Mouse (Mus musculus) kidney, embryonic 16.5 days (tissue): Measurements from ENCODE around the gene Gcn1l1. TPM values are rescaled to one million over a fixed set of nuclear protein-coding genes. Genes with fewer than 3 reads are reported as not detected.

Source experiments
- ATAC-seq: fragments of 200-750 bp; cut with Nextera tagmentation; 2 replicates; pipeline ENCODE4 v1.8.0; 2017; ENCODE audit warnings: moderate TSS enrichment; ENCODE audit not compliant: low FRiP score, low TSS enrichment
- H3K27ac ChIP-seq: fragments of 300-500 bp; sonication (generic); 2 replicates; pipeline ENCODE4 v1.5.1; 2014; ENCODE audit warnings: low read length
- H3K27me3 ChIP-seq: fragments of 300-500 bp; sonication (generic); 2 replicates; pipeline ENCODE4 v1.6.1; 2014; ENCODE audit warnings: low read length, control low read depth, mixed read lengths; ENCODE audit not compliant: insufficient read depth
- H3K36me3 ChIP-seq: fragments of 300-500 bp; sonication (generic); 2 replicates; pipeline ENCODE4 v1.6.1; 2014; ENCODE audit warnings: low read length, control low read depth, mixed read lengths; ENCODE audit not compliant: insufficient read depth
- H3K4me1 ChIP-seq: fragments of 300-500 bp; sonication (generic); 2 replicates; pipeline ENCODE4 v1.6.1; 2014; ENCODE audit warnings: low read length, control low read depth, mixed read lengths; ENCODE audit not compliant: insufficient read depth
- H3K4me2 ChIP-seq: fragments of 300-500 bp; sonication (generic); replicated peaks from 2 replicates; pipeline ENCODE4 v1.6.1; 2014; ENCODE audit warnings: low read depth, low read length
- H3K4me3 ChIP-seq: fragments of 300-500 bp; sonication (generic); 2 replicates; pipeline ENCODE4 v1.5.1; 2014; ENCODE audit warnings: mild to moderate bottlenecking, low read length
- H3K9ac ChIP-seq: fragments of 300-500 bp; sonication (generic); replicated peaks from 2 replicates; pipeline ENCODE4 v1.6.1; 2014; ENCODE audit warnings: low read length
- H3K9me3 ChIP-seq: fragments of 300-500 bp; sonication (generic); 2 replicates; pipeline ENCODE4 v1.6.1; 2016; ENCODE audit warnings: low read length, control low read depth
- WGBS: fragments of 180-500 bp; shearing (Covaris S2); extraction: QIAGEN DNeasy Blood & Tissue Kit; methylation state at CpG from one replicate; pipeline ENCODE4 v1.1.7; 2014; 5-methylcytosine and 5-hydroxymethylcytosine counted together
- polyA plus RNA-seq: library from polyadenylated mRNA; unstranded; fragments of >200 nt; fragmentation: Nextera tagmentation; extraction: Ambion mirVana; gene quantifications from 2 replicates; pipeline ENCODE4 v1.2.1, GENCODE M21; 2015

Gene Gcn1l1
- polyA plus RNA-seq, 1 experiment from 2014 or later, result 44.3 TPM

DNA sequence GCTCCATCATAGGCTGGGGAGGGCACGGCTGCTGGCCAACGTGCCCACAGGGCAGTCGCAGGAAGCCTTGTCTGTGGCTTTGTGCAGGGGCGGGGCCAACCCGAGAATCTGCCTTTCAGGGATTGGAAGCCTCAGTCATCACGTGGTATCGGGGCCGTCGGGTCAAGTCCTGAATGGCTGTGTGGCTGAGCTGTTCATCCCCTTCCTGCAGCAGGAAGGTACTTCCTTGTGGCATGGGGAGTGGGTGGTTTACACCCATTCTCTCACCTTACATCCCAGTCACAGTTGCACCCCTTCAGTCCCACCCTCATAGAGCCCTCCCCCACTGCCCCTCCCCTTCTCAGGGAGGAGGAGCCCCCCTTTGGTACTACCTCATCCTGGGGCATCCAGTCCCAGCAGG lies 16.6 kb downstream of the Gcn1l1 start:
- Histone ChIP-seq H3K27me3 (no peaks in the 10 kb centered on the region), H3K9me3 (peaks cover 20% of the 10 kb centered on the region), H3K9ac (no peak overlapping the region), H3K36me3 (peaks cover 91% of the 10 kb centered on the region), H3K4me2 (no peak overlapping the region), H3K4me1 (no peaks in the 10 kb centered on the region), H3K27ac (no peak overlapping the region), H3K4me3 (no peak overlapping the region)
- no peak for ATAC-seq
- 96% methylated on average over 9 of the region's 9 CpGs for WGBS

DNA sequence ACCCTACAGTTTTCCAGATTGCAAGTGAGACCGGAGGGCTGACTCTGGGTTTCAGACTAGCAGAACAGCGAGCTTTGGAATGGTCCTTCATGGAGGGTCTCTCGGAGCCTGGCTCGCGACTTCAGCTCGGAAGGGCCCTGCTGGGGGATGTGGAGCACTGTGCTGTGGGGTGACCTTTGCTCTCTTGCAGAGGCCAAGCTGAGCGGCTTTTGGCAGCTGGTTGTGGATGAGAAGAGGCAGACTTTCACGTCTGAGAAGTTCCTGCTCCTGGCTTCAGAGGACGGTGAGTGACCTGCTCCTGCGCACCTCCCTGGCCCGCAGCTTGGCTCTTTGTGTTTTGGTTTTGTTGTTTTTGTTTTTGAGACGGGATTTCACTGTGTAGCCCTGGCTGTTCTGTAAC lies 20.6 kb downstream of the Gcn1l1 start:
- Histone ChIP-seq H3K9me3 (peaks cover 20% of the 10 kb centered on the region), H3K36me3 (peaks cover 86% of the 10 kb centered on the region), H3K4me1 (no peaks in the 10 kb centered on the region), H3K27me3 (no peaks in the 10 kb centered on the region), H3K4me3 (no peak overlapping the region), H3K9ac (no peak overlapping the region), H3K4me2 (no peak overlapping the region), H3K27ac (no peak overlapping the region)
- WGBS, result 83% methylated on average over 12 of the region's 12 CpGs
- no peak for ATAC-seq

- Histone ChIP-seq H3K36me3 (peaks cover 86% of the 10 kb centered on the region), H3K27me3 (no peaks in the 10 kb centered on the region), H3K9ac (no peak overlapping the region), H3K4me2 (no peak overlapping the region), H3K27ac (no peak overlapping the region), H3K4me1 (no peaks in the 10 kb centered on the region), H3K9me3 (peaks cover 20% of the 10 kb centered on the region), H3K4me3 (no peak overlapping the region)
- 89% methylated on average over 15 of the region's 15 CpGs for WGBS
- no peak for ATAC-seq
Observed at GRCm38 (mm10) chr5:115586166-115586565, 21.1 kb downstream of the Gcn1l1 start.

- no peak for ATAC-seq
- Histone ChIP-seq H3K27me3 (no peaks in the 10 kb centered on the region), H3K9me3 (peaks cover 16% of the 10 kb centered on the region), H3K4me1 (no peaks in the 10 kb centered on the region), H3K27ac (no peak overlapping the region), H3K4me2 (no peak overlapping the region), H3K9ac (no peak overlapping the region), H3K4me3 (no peak overlapping the region), H3K36me3 (peaks cover 85% of the 10 kb centered on the region)
- 91% methylated on average over 2 of the region's 2 CpGs for WGBS
Observed at GRCm38 (mm10) chr5:115586780-115587179, 21.7 kb downstream of the Gcn1l1 start.

- ATAC-seq, result no peak
- Histone ChIP-seq H3K27me3 (no peaks in the 10 kb centered on the region), H3K4me1 (no peaks in the 10 kb centered on the region), H3K9ac (no peak overlapping the region), H3K36me3 (peaks cover 87% of the 10 kb centered on the region), H3K27ac (no peak overlapping the region), H3K9me3 (no peaks in the 10 kb centered on the region), H3K4me2 (no peak overlapping the region), H3K4me3 (no peak overlapping the region)
- WGBS, result 69% methylated on average over 11 of the region's 11 CpGs
Observed at GRCm38 (mm10) chr5:115591028-115591427, 26.0 kb downstream of the Gcn1l1 start.

GRCm38 (mm10) chr5:115591506-115591905 lies 26.5 kb downstream of the Gcn1l1 start:
- Histone ChIP-seq H3K4me3 (no peak overlapping the region), H3K4me2 (no peak overlapping the region), H3K36me3 (peaks cover 87% of the 10 kb centered on the region), H3K9ac (no peak overlapping the region), H3K27ac (no peak overlapping the region), H3K27me3 (no peaks in the 10 kb centered on the region), H3K4me1 (no peaks in the 10 kb centered on the region), H3K9me3 (no peaks in the 10 kb centered on the region)
- ATAC-seq, result no peak
- WGBS, result 83% methylated on average over 2 of the region's 2 CpGs

- Histone ChIP-seq H3K27me3 (no peaks in the 10 kb centered on the region), H3K4me3 (no peak overlapping the region), H3K27ac (no peak overlapping the region), H3K9ac (no peak overlapping the region), H3K4me2 (no peak overlapping the region), H3K36me3 (peaks cover 81% of the 10 kb centered on the region), H3K9me3 (no peaks in the 10 kb centered on the region), H3K4me1 (no peaks in the 10 kb centered on the region)
- no peak for ATAC-seq
- WGBS, result 89% methylated on average over 6 of the region's 6 CpGs
Observed at GRCm38 (mm10) chr5:115603561-115603960, 38.5 kb downstream of the Gcn1l1 start.

- H3K9ac ChIP-seq, result no peak overlapping the region
- ATAC-seq, result no peak
- WGBS, result 91% methylated on average over 11 of the region's 11 CpGs
Observed at GRCm38 (mm10) chr5:115611566-115611965, 46.5 kb downstream of the Gcn1l1 start.

DNA sequence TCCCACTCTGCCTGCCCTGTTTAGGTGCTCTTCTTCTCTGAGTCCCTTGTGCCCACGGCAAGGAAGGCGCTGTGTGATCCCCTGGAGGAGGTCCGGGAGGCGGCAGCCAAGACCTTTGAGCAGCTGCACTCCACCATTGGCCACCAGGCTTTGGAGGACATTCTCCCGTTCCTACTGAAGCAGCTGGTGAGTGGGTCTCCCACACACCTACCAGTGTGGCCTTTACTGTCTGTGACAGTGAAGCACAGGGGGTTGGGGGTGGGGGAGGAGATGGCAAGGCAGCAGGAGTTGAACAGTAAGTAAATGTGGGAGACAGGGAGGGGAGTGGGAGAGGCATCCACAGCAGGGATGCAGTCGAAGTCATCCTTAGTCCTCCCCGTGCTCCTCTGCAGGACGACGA lies 48.3 kb downstream of the Gcn1l1 start:
- ATAC-seq, result no peak
- Histone ChIP-seq H3K9ac (no peak overlapping the region), H3K27ac (no peak overlapping the region), H3K4me3 (no peak overlapping the region), H3K4me2 (no peak overlapping the region), H3K27me3 (no peaks in the 10 kb centered on the region), H3K4me1 (no peaks in the 10 kb centered on the region), H3K9me3 (no peaks in the 10 kb centered on the region), H3K36me3 (peaks cover 85% of the 10 kb centered on the region)
- WGBS, result 83% methylated on average over 9 of the region's 9 CpGs

More at GRCm38 (mm10) chr5:115611566-115611965, 46.5 kb downstream of the Gcn1l1 start:
- Histone ChIP-seq H3K9me3 (no peaks in the 10 kb centered on the region), H3K4me3 (no peak overlapping the region), H3K36me3 (peaks cover 79% of the 10 kb centered on the region), H3K4me1 (no peaks in the 10 kb centered on the region), H3K27ac (no peak overlapping the region), H3K27me3 (no peaks in the 10 kb centered on the region), H3K4me2 (no peak overlapping the region)

GRCm38 (mm10) chr5:115614948-115615347 lies 49.9 kb downstream of the Gcn1l1 start:
- Histone ChIP-seq H3K4me1 (no peaks in the 10 kb centered on the region), H3K9ac (no peak overlapping the region), H3K4me3 (no peak overlapping the region), H3K27ac (no peak overlapping the region), H3K27me3 (no peaks in the 10 kb centered on the region), H3K36me3 (peaks cover 83% of the 10 kb centered on the region), H3K9me3 (no peaks in the 10 kb centered on the region), H3K4me2 (no peak overlapping the region)
- 84% methylated on average over 7 of the region's 7 CpGs for WGBS
- no peak for ATAC-seq
